Mouse (Mus musculus): Measurements from ENCODE around the gene Smim11. TPM values are rescaled to one million over a fixed set of nuclear protein-coding genes. Genes with fewer than 3 reads are reported as not detected.

The Smim11 gene
- 106 and 117 TPM in 2 replicates for polyA plus RNA-seq (2014; fragmentation: Nextera tagmentation; extraction: Ambion mirVana)

- Histone ChIP-seq H3K4me3 (ENCODE audit: low read depth, low read length) (peak within 1 kb of the TSS; percentile 70), H3K36me3 (ENCODE audit: control insufficient read depth, insufficient read depth, low read length) (peaks cover 1% of the 10 kb centered on the region; the same call in 1 of the 2 replicates), H3K27me3 (replicated peaks; ENCODE audit: control insufficient read depth, insufficient read depth, low read length) (no peaks in the 10 kb centered on the region), H3K4me2 (peak within 1 kb of the TSS; percentile 81), H3K9me3 (ENCODE audit: control insufficient read depth, low read length) (no peaks in the 10 kb centered on the region), H3K4me1 (replicated peaks; ENCODE audit: control insufficient read depth, insufficient read depth, low read length) (peaks cover 18% of the 10 kb centered on the region), H3K27ac (ENCODE audit: low read depth, low read length) (peak within 1 kb of the TSS; percentile 21; the same call in 1 of the 2 replicates), H3K9ac (ENCODE audit: low read depth, low read length) (peak within 1 kb of the TSS; percentile 83)
- DNase-seq (ENCODE audit: low spot score): peak; percentile 92
- 11% methylated on average over 32 of the region's 32 CpGs for WGBS
- ATAC-seq (replicated peaks; ENCODE audit: low FRiP score): peak; percentile 89
These were observed at the start of gene Smim11 for GRCm38 (mm10) chr16:92300649-92301411. TSS of gene Smim11 (plus strand) at chr16:92301286.

GRCm38 (mm10) chr16:92254316-92254715 lies 46.8 kb upstream of the Smim11 start:
- Histone ChIP-seq H3K4me1 (replicated peaks; ENCODE audit: control insufficient read depth, insufficient read depth, low read length) (no peaks in the 10 kb centered on the region), H3K27ac (ENCODE audit: low read depth, low read length) (no peak overlapping the region), H3K4me3 (ENCODE audit: low read depth, low read length) (no peak overlapping the region), H3K36me3 (ENCODE audit: control insufficient read depth, insufficient read depth, low read length) (no peaks in the 10 kb centered on the region), H3K27me3 (replicated peaks; ENCODE audit: control insufficient read depth, insufficient read depth, low read length) (0 out of 2 replicates have a peak, but pooled peaks cover 4% of the 10 kb centered on the region), H3K4me2 (no peak overlapping the region), H3K9ac (ENCODE audit: low read depth, low read length) (no peak overlapping the region), H3K9me3 (ENCODE audit: control insufficient read depth, low read length) (no peaks in the 10 kb centered on the region)
- no peak for DNase-seq (ENCODE audit: low spot score)
- ATAC-seq (replicated peaks; ENCODE audit: low FRiP score): no peak
- 77% methylated on average over 3 of the region's 3 CpGs for WGBS

- Histone ChIP-seq H3K9me3 (ENCODE audit: control insufficient read depth, low read length) (no peaks in the 10 kb centered on the region), H3K27ac (ENCODE audit: low read depth, low read length) (no peak overlapping the region), H3K4me1 (replicated peaks; ENCODE audit: control insufficient read depth, insufficient read depth, low read length) (no peaks in the 10 kb centered on the region), H3K27me3 (replicated peaks; ENCODE audit: control insufficient read depth, insufficient read depth, low read length) (0 out of 2 replicates have a peak, but pooled peaks cover 2% of the 10 kb centered on the region), H3K4me2 (no peak overlapping the region), H3K9ac (ENCODE audit: low read depth, low read length) (no peak overlapping the region), H3K4me3 (ENCODE audit: low read depth, low read length) (no peak overlapping the region), H3K36me3 (ENCODE audit: control insufficient read depth, insufficient read depth, low read length) (no peaks in the 10 kb centered on the region)
- DNase-seq (ENCODE audit: low spot score) (no peak), ATAC-seq (replicated peaks; ENCODE audit: low FRiP score) (no peak)
- 78% methylated on average over 12 of the region's 12 CpGs for WGBS
These were observed 33.2 kb upstream of the Smim11 start for GRCm38 (mm10) chr16:92267861-92268260.

GRCm38 (mm10) chr16:92274516-92274915 lies 26.6 kb upstream of the Smim11 start:
- Histone ChIP-seq H3K4me2 (no peak overlapping the region), H3K27ac (ENCODE audit: low read depth, low read length) (no peak overlapping the region), H3K9me3 (ENCODE audit: control insufficient read depth, low read length) (no peaks in the 10 kb centered on the region), H3K27me3 (replicated peaks; ENCODE audit: control insufficient read depth, insufficient read depth, low read length) (no peaks in the 10 kb centered on the region), H3K4me1 (replicated peaks; ENCODE audit: control insufficient read depth, insufficient read depth, low read length) (no peaks in the 10 kb centered on the region), H3K4me3 (ENCODE audit: low read depth, low read length) (no peak overlapping the region), H3K9ac (ENCODE audit: low read depth, low read length) (no peak overlapping the region), H3K36me3 (ENCODE audit: control insufficient read depth, insufficient read depth, low read length) (no peaks in the 10 kb centered on the region)
- DNase-seq (ENCODE audit: low spot score) (no peak), ATAC-seq (replicated peaks; ENCODE audit: low FRiP score) (no peak)
- 79% methylated on average over 5 of the region's 5 CpGs for WGBS

GRCm38 (mm10) chr16:92275526-92275925 lies 25.6 kb upstream of the Smim11 start:
- 79% methylated on average over 4 of the region's 4 CpGs for WGBS

GRCm38 (mm10) chr16:92282671-92283070 lies 18.4 kb upstream of the Smim11 start:
- WGBS: 78% methylated on average over 5 of the region's 5 CpGs
- no peak overlapping the region for H3K9ac ChIP-seq (ENCODE audit: low read depth, low read length)

More at GRCm38 (mm10) chr16:92275526-92275925, 25.6 kb upstream of the Smim11 start:
- Histone ChIP-seq H3K9me3 (ENCODE audit: control insufficient read depth, low read length) (no peaks in the 10 kb centered on the region), H3K4me1 (replicated peaks; ENCODE audit: control insufficient read depth, insufficient read depth, low read length) (no peaks in the 10 kb centered on the region), H3K36me3 (ENCODE audit: control insufficient read depth, insufficient read depth, low read length) (no peaks in the 10 kb centered on the region), H3K27ac (ENCODE audit: low read depth, low read length) (no peak overlapping the region), H3K4me3 (ENCODE audit: low read depth, low read length) (no peak overlapping the region), H3K27me3 (replicated peaks; ENCODE audit: control insufficient read depth, insufficient read depth, low read length) (no peaks in the 10 kb centered on the region), H3K4me2 (no peak overlapping the region), H3K9ac (ENCODE audit: low read depth, low read length) (no peak overlapping the region)
- DNase-seq (ENCODE audit: low spot score) (no peak), ATAC-seq (replicated peaks; ENCODE audit: low FRiP score) (no peak)

GRCm38 (mm10) chr16:92285068-92285467 lies 16.0 kb upstream of the Smim11 start:
- DNase-seq (ENCODE audit: low spot score) (no peak), ATAC-seq (replicated peaks; ENCODE audit: low FRiP score) (no peak)
- Histone ChIP-seq H3K36me3 (ENCODE audit: control insufficient read depth, insufficient read depth, low read length) (no peaks in the 10 kb centered on the region), H3K27me3 (replicated peaks; ENCODE audit: control insufficient read depth, insufficient read depth, low read length) (no peaks in the 10 kb centered on the region; the same call in 1 of the 2 replicates), H3K4me1 (replicated peaks; ENCODE audit: control insufficient read depth, insufficient read depth, low read length) (no peaks in the 10 kb centered on the region), H3K9ac (ENCODE audit: low read depth, low read length) (no peak overlapping the region), H3K9me3 (ENCODE audit: control insufficient read depth, low read length) (no peaks in the 10 kb centered on the region), H3K4me3 (ENCODE audit: low read depth, low read length) (no peak overlapping the region), H3K27ac (ENCODE audit: low read depth, low read length) (no peak overlapping the region), H3K4me2 (no peak overlapping the region)
- 47% methylated on average over 10 of the region's 10 CpGs for WGBS

More at GRCm38 (mm10) chr16:92282671-92283070, 18.4 kb upstream of the Smim11 start:
- ATAC-seq (replicated peaks; ENCODE audit: low FRiP score): no peak
- H3K4me3 ChIP-seq (ENCODE audit: low read depth, low read length): no peak overlapping the region
- H3K4me2 ChIP-seq: no peak overlapping the region
- no peak overlapping the region for H3K27ac ChIP-seq (ENCODE audit: low read depth, low read length)
- DNase-seq (ENCODE audit: low spot score): no peak
- no peaks in the 10 kb centered on the region; the same call in 1 of the 2 replicates for H3K27me3 ChIP-seq (replicated peaks; ENCODE audit: control insufficient read depth, insufficient read depth, low read length)
- H3K9me3 ChIP-seq (ENCODE audit: control insufficient read depth, low read length): no peaks in the 10 kb centered on the region
- H3K36me3 ChIP-seq (ENCODE audit: control insufficient read depth, insufficient read depth, low read length): no peaks in the 10 kb centered on the region
- H3K4me1 ChIP-seq (replicated peaks; ENCODE audit: control insufficient read depth, insufficient read depth, low read length): no peaks in the 10 kb centered on the region

- ATAC-seq (replicated peaks; ENCODE audit: low FRiP score): no peak
- peak; percentile 73 for DNase-seq (ENCODE audit: low spot score)
- H3K4me3 ChIP-seq (ENCODE audit: low read depth, low read length): no peak overlapping the region
- peaks cover under 1% of the 10 kb centered on the region; the same call in 1 of the 2 replicates for H3K27me3 ChIP-seq (replicated peaks; ENCODE audit: control insufficient read depth, insufficient read depth, low read length)
- no peaks in the 10 kb centered on the region for H3K4me1 ChIP-seq (replicated peaks; ENCODE audit: control insufficient read depth, insufficient read depth, low read length)
- no peaks in the 10 kb centered on the region for H3K36me3 ChIP-seq (ENCODE audit: control insufficient read depth, insufficient read depth, low read length)
- H3K27ac ChIP-seq (ENCODE audit: low read depth, low read length): no peak overlapping the region
- WGBS: 10% methylated on average over 7 of the region's 7 CpGs
- H3K9me3 ChIP-seq (ENCODE audit: control insufficient read depth, low read length): no peaks in the 10 kb centered on the region
- no peak overlapping the region for H3K4me2 ChIP-seq
- H3K9ac ChIP-seq (ENCODE audit: low read depth, low read length): no peak overlapping the region
These were observed 14.5 kb upstream of the Smim11 start for GRCm38 (mm10) chr16:92286609-92287008.

GRCm38 (mm10) chr16:92288778-92289177 lies 12.3 kb upstream of the Smim11 start:
- DNase-seq (ENCODE audit: low spot score): no peak
- no peaks in the 10 kb centered on the region for H3K4me1 ChIP-seq (replicated peaks; ENCODE audit: control insufficient read depth, insufficient read depth, low read length)
- no peaks in the 10 kb centered on the region for H3K36me3 ChIP-seq (ENCODE audit: control insufficient read depth, insufficient read depth, low read length)
- H3K4me3 ChIP-seq (ENCODE audit: low read depth, low read length): no peak overlapping the region
- no peak overlapping the region for H3K9ac ChIP-seq (ENCODE audit: low read depth, low read length)
- H3K9me3 ChIP-seq (ENCODE audit: control insufficient read depth, low read length): no peaks in the 10 kb centered on the region
- H3K27ac ChIP-seq (ENCODE audit: low read depth, low read length): no peak overlapping the region
- H3K4me2 ChIP-seq: no peak overlapping the region
- WGBS: 82% methylated on average over 9 of the region's 9 CpGs
- no peak for ATAC-seq (replicated peaks; ENCODE audit: low FRiP score)
- peaks cover 5% of the 10 kb centered on the region; the same call in 1 of the 2 replicates for H3K27me3 ChIP-seq (replicated peaks; ENCODE audit: control insufficient read depth, insufficient read depth, low read length)
